Mouse (Mus musculus): ENCODE measurements around the gene Arsa.

GRCm38 (mm10) chr15:89460298-89460697 lies 16.9 kb downstream of the Arsa start:
- no peak for TF ChIP-seq POLR2A (IDR thresholded peaks at IDR 0.05; ENCODE audit: insufficient read depth, low read depth, low read length)
- TF ChIP-seq CTCF (IDR thresholded peaks at IDR 0.05; ENCODE audit: insufficient read depth, low read depth, low read length): no peak

All from olfactory bulb, adult 2 months (tissue).